Mouse (Mus musculus) gastrocnemius, postnatal 14 days (tissue): Measurements from ENCODE around the gene Pomt1. TPM values are rescaled to one million over a fixed set of nuclear protein-coding genes. Genes with fewer than 3 reads are reported as not detected.

ENCODE experiments used
- DNase-seq: peaks from one replicate; pipeline ENCODE4 v3.0.0; 2021; ENCODE audit warnings: mixed read lengths
- intact Hi-C: fragments of 180-260 bp; cut with DNase I; formaldehyde crosslinking; loops from one replicate; pipeline ENCODE4 v1.15.1; 2025; ENCODE audit warnings: low total_unique reads
- long read RNA-seq, 2 experiments: library from polyadenylated mRNA; stranded (forward); transcript quantifications; one replicate each; pipeline ENCODE4 v2.0.0; 2021
- total RNA-seq, 2 experiments: library from RNA; stranded (reverse); gene quantifications; 2 replicates each; pipeline ENCODE4 v1.2.3; 2021

Gene Pomt1
- 10 to 100 TPM; 14.4 to 17.3 TPM for total RNA-seq
- long read RNA-seq, experiment 1, partial matches to known transcripts, result 3 of 5 reads
- long read RNA-seq, experiment 1, other reads (novel, unspliced or antisense), result 0 of 5 reads
- long read RNA-seq, experiment 2, partial matches to known transcripts, result 5 of 8 reads
- long read RNA-seq, experiment 2, other reads (novel, unspliced or antisense), result 0 of 8 reads

GRCm38 (mm10) chr2:32235886-32236759 is at the start of gene Pomt1:
Gene Pomt1 (plus strand): TSS chr2:32236590.
- peak; percentile 90 for DNase-seq
- intact Hi-C loops, result no loop called here

- intact Hi-C loops, result no loop called here
- no peak for DNase-seq
Measured at GRCm38 (mm10) chr2:32187019-32187551, 49.3 kb upstream of the Pomt1 start.

- intact Hi-C loops, result no loop called here
- peak; percentile 74 for DNase-seq
Measured at GRCm38 (mm10) chr2:32187649-32188048, 48.7 kb upstream of the Pomt1 start.

- DNase-seq, result no peak
- intact Hi-C loops, result no loop called here
Measured at GRCm38 (mm10) chr2:32189060-32189681, 47.2 kb upstream of the Pomt1 start.

- intact Hi-C loops, result loop anchor here (5.0 kb wide), 1 partner anchor 38 kb away; the partner anchor contains the start of gene Prrc2b
Measured at GRCm38 (mm10) chr2:32190620-32191019, 45.8 kb upstream of the Pomt1 start.

GRCm38 (mm10) chr2:32191872-32192507 is 44.4 kb upstream of the Pomt1 start:
- DNase-seq, result peak; percentile 69
- intact Hi-C loops, result loop anchor here (5.0 kb wide), 1 partner anchor 40 kb away; the partner anchor contains the start of gene Prrc2b

More at GRCm38 (mm10) chr2:32190620-32191019, 45.8 kb upstream of the Pomt1 start:
- no peak for DNase-seq

- intact Hi-C loops, result no loop called here
- no peak for DNase-seq
Measured at GRCm38 (mm10) chr2:32198977-32199376, 37.4 kb upstream of the Pomt1 start.

- intact Hi-C loops, result loop anchor here (10.0 kb wide), 1 partner anchor 205 kb away; no protein-coding TSS in a partner anchor
- no peak for DNase-seq
Measured at GRCm38 (mm10) chr2:32200033-32200432, 36.4 kb upstream of the Pomt1 start.

GRCm38 (mm10) chr2:32200712-32201111 is 35.7 kb upstream of the Pomt1 start:
- intact Hi-C loops, result loop anchor here (10.0 kb wide), 1 partner anchor 206 kb away; no protein-coding TSS in a partner anchor
- no peak for DNase-seq

- no peak for DNase-seq
- intact Hi-C loops, result loop anchor here (10.0 kb wide), 1 partner anchor 207 kb away; no protein-coding TSS in a partner anchor
Measured at GRCm38 (mm10) chr2:32201527-32201926, 34.9 kb upstream of the Pomt1 start.

GRCm38 (mm10) chr2:32203853-32204252 is 32.5 kb upstream of the Pomt1 start:
- intact Hi-C loops, result loop anchor here (10.0 kb wide), 1 partner anchor 209 kb away; no protein-coding TSS in a partner anchor
- no peak for DNase-seq

GRCm38 (mm10) chr2:32207682-32208081 is 28.7 kb upstream of the Pomt1 start:
- intact Hi-C loops, result loop anchor here (10.0 kb wide), 1 partner anchor 213 kb away; no protein-coding TSS in a partner anchor
- no peak for DNase-seq

GRCm38 (mm10) chr2:32211689-32212088 is 24.7 kb upstream of the Pomt1 start:
- intact Hi-C loops, result no loop called here
- DNase-seq, result no peak

GRCm38 (mm10) chr2:32213000-32213399 is 23.4 kb upstream of the Pomt1 start:
- peak; percentile 42 for DNase-seq
- intact Hi-C loops, result no loop called here

- DNase-seq, result no peak
- intact Hi-C loops, result no loop called here
Measured at GRCm38 (mm10) chr2:32215576-32215975, 20.8 kb upstream of the Pomt1 start.

- DNase-seq, result no peak
- intact Hi-C loops, result no loop called here
Measured at GRCm38 (mm10) chr2:32216506-32216905, 19.9 kb upstream of the Pomt1 start.

- intact Hi-C loops, result no loop called here
- DNase-seq, result no peak
Measured at GRCm38 (mm10) chr2:32217656-32218055, 18.7 kb upstream of the Pomt1 start.

- no peak for DNase-seq
- intact Hi-C loops, result no loop called here
Measured at GRCm38 (mm10) chr2:32218113-32218512, 18.3 kb upstream of the Pomt1 start.
